Mouse (Mus musculus) ovary, postnatal 10 days (tissue): ENCODE data around the gene Thtpa.

Experiments
- DNase-seq: peaks from one replicate; pipeline ENCODE4 v3.0.0; 2022; ENCODE audit warnings: low spot score

Thtpa gene

GRCm38 (mm10) chr14:55094704-55095231 lies at the start of gene Thtpa:
Thtpa (plus strand) TSS chr14:55094784.
- peak; percentile 60 for DNase-seq

GRCm38 (mm10) chr14:55047971-55048531 lies 46.5 kb upstream of the Thtpa start:
- no peak for DNase-seq

DNA sequence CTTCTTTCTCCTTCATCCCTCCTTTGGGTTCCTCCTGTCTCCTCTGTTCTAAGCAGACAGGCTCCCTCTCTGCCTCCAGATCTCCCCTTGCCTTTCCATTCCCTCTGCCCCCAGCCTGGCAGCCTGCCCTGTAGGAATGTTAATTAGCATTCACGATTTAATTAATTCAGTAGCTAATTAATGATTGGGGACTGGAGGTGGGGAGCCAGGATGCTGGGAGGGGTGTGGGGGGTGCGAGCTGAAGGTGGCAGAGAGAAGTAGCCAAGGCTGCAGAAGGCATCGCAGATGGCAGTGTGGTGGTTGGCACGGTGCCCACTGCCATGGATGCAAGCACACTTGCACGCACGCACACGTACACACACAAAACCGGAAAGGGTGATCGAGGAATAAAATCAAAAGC lies 42.1 kb upstream of the Thtpa start:
- no peak for DNase-seq

DNA sequence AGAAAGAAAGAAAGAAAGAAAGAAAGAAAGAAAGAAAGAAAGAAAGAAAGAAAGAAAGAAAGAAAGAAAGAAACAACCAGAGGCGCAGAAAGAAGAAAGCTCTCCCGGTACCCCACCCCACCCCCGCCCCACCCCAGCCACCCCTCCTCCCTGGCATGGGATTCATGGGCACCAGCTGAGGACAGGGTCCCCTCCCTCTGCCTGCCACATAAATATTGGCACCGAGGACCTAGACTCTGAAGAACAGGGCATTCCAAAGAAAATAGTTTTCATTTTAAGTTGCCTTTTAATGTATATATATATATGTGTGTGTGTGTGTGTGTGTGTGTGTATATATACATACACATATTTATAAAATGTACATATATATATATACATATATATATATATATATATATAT lies 41.5 kb upstream of the Thtpa start:
- DNase-seq, result no peak

DNA sequence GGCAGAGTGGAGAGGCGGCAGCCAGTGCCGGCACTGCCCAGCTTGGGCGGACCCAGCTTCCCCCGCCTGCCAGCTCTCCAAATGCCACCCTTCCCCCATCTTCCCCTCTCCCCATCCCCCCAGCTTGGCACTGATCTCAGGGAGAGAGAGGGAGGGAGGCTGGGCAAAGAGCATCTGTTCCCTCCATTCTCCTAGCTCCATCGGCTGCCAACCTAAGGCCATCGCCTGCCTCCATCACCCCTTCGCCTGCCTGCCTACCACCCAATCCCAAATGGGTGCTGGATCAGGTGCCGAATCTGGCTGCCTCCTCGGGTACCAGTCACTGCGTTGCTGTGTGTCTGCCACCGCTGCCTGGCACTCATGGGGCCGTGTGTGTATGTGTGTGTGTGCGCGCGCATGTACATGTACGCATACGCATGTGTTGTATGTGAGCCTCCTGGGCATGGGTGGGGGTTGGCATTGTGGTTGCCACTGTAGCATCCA lies 40.8 kb upstream of the Thtpa start:
- DNase-seq, result no peak

DNA sequence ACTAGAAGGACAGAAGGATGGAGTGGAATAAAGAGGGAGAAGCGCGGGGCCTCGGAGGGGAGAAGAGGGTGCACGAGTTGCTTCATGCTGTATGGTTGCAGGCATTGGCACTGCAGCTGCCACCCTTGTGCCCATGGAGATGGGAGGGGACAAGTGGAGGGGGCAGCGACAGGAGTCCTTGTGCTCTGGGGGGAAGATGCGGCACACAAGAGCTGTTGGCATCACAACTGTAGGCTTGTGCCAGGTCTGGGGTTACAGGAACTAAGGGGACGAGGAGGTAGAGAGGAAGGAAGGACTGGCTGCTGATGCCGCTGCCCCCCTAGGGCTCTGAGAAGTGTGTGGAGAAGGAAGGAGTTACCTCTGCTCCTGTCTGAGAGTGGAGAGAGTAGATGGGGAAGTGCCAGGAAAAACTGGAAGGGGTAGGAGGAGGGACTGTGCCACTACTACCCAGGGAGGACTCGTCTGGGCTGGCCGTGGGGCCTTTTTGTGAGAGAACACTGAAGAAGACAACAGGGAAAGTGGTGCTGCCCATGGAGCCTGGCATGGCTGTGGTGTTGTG lies 40.3 kb upstream of the Thtpa start:
- DNase-seq, result no peak

DNA sequence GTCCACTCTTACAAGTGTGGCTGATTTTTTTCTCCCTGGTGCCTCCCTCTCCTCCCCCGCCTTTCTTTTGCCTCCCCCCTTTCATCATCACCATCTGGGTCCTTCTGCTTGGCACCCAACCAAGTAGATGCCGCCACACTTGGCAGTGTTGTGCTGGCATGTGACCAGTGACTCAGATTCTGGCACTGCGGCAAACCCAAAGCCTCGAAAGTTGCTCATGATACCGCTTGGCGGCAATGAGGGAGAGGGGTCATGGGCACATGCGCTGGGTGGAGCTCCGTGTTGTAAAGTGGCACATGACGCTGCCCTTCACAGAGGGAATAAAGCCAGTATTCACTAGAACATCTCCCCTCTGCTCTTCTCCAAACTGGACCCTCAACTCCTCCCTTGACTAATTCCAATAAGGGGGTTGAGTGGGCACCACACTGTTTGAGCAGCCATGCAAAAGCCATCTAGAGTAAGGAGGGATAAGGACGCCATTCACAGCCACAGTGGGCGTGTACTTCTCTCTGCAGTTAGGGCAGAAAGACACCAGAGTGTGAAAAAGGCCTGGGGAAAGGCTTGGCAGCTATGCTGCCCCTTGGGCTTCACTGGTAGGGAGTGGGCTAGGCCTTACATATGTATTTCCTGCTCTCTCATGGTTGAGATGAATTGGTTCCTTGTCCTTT lies 39.3 kb upstream of the Thtpa start:
- DNase-seq, result no peak

DNA sequence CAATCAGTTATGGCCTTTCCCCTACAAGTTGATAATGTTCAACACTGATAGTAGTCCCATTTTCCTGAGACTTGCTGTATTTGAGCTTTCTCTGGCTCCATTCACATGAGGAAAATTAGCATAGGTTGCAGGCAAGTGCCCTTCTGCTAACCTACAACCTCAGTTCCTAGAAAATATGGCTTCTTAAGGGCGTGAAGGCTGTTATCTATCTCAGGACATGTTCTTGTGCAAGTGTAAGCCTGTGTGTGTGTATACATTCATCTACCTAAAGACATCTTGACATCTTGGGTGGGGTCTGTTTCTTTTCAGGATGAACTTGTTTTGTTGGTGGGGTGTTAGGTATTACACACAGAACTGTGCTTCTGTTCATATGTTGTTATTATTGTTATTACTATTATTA lies 35.6 kb upstream of the Thtpa start:
- no peak for DNase-seq

DNA sequence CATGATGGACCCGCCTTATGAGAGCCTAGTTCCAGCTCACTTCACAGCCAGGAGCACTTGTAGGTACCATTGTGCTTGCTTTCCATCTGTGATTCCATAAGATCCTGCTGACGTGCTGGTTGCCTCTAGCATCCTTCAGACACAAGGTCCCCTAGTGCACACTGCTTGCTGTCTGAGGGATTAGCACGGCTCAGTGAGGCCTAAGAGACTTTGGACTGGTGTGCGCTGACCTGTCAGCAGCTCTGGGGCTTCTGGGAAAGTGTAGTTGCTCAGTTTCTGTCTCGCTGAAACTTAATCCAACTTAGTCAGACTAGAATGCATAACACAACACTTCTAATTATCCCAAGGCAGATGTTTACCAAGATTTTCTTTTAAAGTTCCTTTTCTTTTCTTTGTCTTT lies 34.7 kb upstream of the Thtpa start:
- no peak for DNase-seq

- no peak for DNase-seq
Observed at GRCm38 (mm10) chr14:55061845-55062244, 32.7 kb upstream of the Thtpa start.

- no peak for DNase-seq
Observed at GRCm38 (mm10) chr14:55062626-55063025, 32.0 kb upstream of the Thtpa start.

DNA sequence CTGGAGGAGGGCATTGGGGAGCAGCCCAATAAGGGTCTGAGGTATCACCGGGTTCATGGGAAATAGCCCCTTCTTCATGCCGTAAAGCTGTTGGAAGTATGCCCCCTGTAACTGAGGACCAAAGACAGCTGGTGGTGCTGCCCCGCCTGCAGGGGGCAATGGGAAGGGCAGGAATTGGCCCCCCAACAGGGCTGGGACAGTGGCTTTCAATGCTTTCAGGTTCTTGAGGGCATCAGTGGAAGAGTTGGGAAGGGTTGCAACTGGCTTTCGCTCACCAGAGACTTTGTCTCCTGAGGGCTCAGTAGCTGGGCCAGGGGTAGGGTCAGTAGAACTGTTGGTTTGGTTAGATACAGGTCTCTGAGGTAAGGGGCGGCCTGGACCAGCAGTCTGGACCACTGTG lies 31.5 kb upstream of the Thtpa start:
- no peak for DNase-seq

DNA sequence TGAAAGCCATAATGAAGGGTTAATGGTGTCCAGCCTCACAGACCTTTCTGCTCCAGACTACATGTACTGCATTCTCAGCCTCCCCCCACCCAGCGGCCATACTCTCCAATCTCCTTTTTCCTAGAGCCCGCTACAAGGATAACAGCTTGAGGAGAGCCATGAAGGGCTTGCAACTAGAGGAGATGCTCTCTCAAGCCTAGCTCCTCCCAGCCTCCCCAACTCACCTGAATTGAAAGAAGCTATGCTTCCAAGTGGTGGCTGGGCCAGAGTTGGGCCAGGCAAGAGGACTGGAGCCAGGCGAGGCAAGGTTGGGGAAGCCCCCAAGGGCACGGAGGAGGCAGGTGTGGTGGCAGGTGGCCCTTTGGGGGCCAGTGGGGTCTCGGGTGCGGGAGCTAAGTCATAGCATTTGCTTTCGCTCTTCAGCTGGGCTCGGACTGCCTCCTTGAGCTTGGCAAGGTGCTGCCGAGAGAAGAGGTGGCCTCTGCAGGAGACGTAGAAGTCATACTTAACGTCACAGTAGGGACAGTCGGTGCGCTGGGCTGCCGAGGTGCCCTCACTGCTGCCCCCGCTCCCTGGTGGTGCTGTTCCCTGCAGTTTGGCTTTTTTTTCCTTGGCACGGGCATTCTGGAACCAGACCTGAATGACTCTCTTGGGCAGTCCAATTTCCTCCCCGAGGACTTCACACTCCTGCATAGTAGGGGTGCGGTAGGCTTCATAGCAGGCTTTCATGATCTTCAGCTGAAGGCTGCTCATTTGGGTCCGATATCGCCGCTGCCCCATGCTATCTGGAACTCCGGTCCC lies 30.8 kb upstream of the Thtpa start:
- no peak for DNase-seq

- DNase-seq, result no peak
Observed at GRCm38 (mm10) chr14:55064481-55065370, 29.9 kb upstream of the Thtpa start.

DNA sequence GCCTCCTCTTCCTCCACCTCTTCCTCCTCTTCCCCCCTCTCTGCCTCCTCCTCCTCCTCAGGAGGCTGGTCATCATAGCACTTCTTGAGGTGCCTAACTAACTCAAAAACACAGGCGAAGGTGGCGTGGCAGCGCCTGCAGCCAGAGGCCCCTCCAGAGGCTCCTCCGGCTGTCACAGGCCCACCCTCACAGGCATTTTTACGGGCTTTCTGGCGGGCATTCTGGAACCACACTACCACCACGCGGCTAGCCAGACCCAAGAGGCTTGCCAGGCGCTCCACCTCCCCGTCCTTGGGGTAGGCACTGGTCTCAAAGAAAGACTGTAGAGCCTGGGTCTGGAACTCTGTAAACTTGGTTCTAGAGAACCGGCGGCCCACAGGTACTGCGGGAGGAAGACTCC lies 29.2 kb upstream of the Thtpa start:
- no peak for DNase-seq

DNA sequence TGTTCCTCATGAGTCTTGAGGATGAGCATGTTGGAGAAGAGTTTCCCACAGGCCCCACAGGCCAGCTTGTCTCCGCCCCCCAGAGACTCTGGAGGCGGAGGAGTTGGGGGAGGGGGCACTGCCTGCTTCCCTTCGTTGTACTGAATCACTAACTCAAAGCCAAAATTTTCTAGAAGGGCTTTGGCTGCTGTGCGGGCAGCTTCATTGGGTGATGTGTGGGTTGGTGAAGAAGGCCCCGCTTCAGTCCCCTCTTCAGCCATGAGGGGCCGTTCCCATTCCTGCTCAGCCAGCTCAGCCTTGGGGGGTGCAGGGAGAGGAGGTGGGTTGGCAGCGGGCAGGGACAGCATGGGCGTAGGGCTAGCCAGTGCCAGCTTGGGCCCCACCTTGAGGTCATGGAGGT lies 28.5 kb upstream of the Thtpa start:
- no peak for DNase-seq

DNA sequence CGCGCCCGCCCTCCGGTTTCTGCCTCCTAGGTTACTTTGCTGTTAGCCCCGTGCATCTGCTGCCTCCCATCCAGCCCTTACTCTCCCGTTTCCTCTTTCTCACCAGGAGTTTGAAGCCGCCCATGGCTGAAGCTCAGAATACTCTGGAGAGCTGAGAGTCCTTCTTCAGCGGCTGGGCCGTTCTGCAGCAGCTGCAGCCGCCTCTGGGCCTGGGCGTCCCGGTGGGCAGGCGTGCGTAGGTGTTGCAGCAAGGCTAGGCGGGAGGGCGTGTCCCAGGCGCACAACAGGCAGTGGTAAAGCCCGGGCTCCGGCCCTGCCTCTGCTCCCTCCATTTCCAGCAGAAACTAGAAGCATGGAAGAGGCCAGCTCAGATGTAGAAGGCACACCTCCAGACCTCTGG lies 22.8 kb upstream of the Thtpa start:
- no peak for DNase-seq

DNA sequence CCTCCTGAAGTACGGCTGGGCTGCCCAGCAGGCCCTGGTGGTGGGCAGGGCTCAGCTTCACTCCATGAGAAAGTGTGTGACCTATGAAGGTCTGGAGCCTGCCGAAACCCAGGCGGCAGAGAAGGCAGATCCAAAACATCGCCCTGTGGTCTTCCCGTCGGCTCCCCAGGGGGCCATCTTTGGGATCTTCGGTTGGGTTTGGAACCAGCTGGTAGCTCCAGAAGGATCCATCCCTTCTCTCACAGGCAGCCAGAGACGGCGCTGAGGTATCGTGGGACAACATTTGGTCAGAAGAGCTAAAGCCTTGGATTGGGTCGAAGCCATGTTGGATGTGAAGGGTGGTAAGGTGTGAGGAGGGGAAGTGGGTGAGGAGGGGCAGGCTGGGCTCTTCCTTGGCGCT lies 20.2 kb upstream of the Thtpa start:
- no peak for DNase-seq

DNA sequence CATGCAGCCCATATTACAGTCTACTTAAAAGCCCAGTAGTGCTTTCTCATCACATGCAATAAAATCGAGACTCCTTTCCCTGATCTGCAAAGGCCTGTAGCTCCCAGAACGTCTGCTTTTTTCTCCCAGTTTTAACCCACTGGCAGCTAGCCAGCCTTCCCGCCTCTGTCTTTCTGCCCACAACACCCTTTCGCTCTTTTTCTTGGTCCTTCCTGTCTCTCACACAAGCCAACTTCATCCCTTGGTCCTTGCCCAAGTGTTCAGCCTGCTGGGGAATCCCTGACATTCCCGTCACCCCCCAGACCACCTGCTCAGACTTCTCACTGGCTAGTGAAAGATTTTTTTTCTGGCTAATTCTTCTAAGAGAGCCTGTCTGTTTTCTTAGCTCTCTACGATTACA lies 18.4 kb upstream of the Thtpa start:
- DNase-seq, result no peak

DNA sequence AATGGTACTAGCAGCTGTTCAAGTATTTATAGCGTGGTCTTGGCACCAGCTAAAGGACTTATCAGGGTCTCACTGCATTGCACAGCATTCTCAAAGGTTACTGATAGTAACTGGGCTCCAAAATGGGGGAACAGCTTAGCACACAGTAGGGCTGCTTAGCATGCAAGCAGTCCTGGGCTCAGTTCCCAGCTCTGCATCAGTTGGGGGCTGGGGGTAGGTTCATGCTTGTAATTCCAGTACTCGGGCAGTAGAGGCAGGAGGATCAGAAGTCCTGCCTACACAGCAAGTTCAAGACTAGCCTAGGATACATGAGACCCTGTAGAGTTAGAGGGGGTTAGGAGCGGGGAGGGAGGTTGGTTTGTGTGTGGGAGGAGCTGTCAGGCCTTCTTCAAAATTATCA lies 17.6 kb upstream of the Thtpa start:
- no peak for DNase-seq

DNA sequence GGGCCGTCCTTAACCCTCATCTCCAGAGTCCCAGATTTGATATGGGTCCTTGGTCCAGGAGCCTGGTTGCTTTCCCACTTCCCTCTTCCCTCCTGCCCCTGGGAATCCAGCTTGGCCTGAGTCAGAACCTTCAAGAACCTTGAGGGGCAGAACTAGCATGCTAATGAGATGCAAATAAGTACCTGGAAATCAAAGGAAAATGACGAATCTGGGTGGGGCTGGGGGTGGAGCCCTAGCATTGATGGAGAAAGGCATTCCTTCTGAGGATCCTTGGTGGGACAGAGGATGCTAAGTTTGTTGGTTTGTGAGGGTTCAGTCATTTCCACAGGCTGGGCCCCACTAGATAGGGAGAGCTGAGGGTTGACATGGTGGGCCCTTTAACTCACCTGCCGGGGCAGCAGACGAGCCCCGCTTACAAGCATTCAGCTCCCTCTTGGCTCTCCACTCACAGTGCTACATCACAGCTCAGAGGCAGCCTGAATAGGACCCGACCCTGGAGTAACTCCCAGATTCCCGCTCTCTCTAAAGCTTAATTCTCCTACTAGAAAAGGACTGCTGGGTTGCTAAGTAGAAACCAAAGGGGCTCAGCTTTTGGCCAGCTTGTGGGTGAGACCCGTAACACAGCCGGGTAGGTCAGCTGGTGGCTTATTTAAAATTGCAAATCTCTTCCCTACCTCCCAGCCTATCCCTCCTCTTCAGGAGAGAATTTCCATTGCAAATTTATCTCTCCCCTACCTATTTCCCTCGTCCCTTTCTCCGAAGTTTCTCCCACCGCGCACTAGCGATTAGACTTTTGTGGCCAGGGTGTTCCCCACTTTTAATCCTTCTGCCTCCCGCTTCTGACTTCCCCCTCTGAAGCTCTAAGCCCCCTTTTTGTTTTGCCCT lies 16.9 kb upstream of the Thtpa start:
- no peak for DNase-seq
